Mouse (Mus musculus): ENCODE measurements around the gene Ankrd34a. TPM values are rescaled to one million over a fixed set of nuclear protein-coding genes. Genes with fewer than 3 reads are reported as not detected.
"Not testable (repeated sequence)": the region's sequence is repeated elsewhere in the genome, so short reads cannot be mapped to it uniquely, and the experiment has no call there.

The Ankrd34a gene
- total RNA-seq, 2 experiments from 2014 or later = 1.3 to 1.8 TPM

- intact Hi-C loops (cut with DNase I) = no loop called here
- DNase-seq = peak; percentile 93 to 95
These were observed 4.3 kb downstream of the Ankrd34a start, which contains the start of gene Lix1l for GRCm38 (mm10) chr3:96600639-96601250. Gene Lix1l (plus strand): TSS chr3:96601149.

- DNase-seq = peak; percentile 82 to 87
- intact Hi-C loops (cut with DNase I) = no loop called here
These were observed 4.9 kb downstream of the Ankrd34a start for GRCm38 (mm10) chr3:96601251-96601787.

- intact Hi-C loops (cut with DNase I) = loop anchor here (2.0 kb wide), 1 partner anchor 31 kb away; no protein-coding TSS in a partner anchor
These were observed 5.7 kb downstream of the Ankrd34a start for GRCm38 (mm10) chr3:96601941-96602703.

GRCm38 (mm10) chr3:96602704-96603084, 6.3 kb downstream of the Ankrd34a start:
- intact Hi-C loops (cut with DNase I) = loop anchor here (2.0 kb wide), 1 partner anchor 30 kb away; no protein-coding TSS in a partner anchor

More at GRCm38 (mm10) chr3:96601941-96602703, 5.7 kb downstream of the Ankrd34a start:
- peak; percentile 47 to 60 for DNase-seq

GRCm38 (mm10) chr3:96603311-96603710, 6.9 kb downstream of the Ankrd34a start:
- intact Hi-C loops (cut with DNase I) = loop anchor here (2.0 kb wide), 1 partner anchor 29 kb away; no protein-coding TSS in a partner anchor
- DNase-seq = no peak

More at GRCm38 (mm10) chr3:96602704-96603084, 6.3 kb downstream of the Ankrd34a start:
- no peak for DNase-seq

- intact Hi-C loops (cut with DNase I); DNase-seq: not testable (repeated sequence)
These were observed 9.6 kb downstream of the Ankrd34a start for GRCm38 (mm10) chr3:96606007-96606406.

GRCm38 (mm10) chr3:96606618-96607017, 10.2 kb downstream of the Ankrd34a start:
- intact Hi-C loops (cut with DNase I) = no loop called here
- DNase-seq = no peak

- intact Hi-C loops (cut with DNase I) = no loop called here
These were observed 21.5 kb downstream of the Ankrd34a start for GRCm38 (mm10) chr3:96617941-96618340.

GRCm38 (mm10) chr3:96623201-96623600, 26.8 kb downstream of the Ankrd34a start:
- no peak for DNase-seq
- intact Hi-C loops (cut with DNase I) = no loop called here

More at GRCm38 (mm10) chr3:96617941-96618340, 21.5 kb downstream of the Ankrd34a start:
- DNase-seq = no peak

- intact Hi-C loops (cut with DNase I) = no loop called here
- peak; percentile 92 to 97 for DNase-seq
These were observed 33.5 kb downstream of the Ankrd34a start, which contains the start of gene Rbm8a for GRCm38 (mm10) chr3:96629729-96630600. Gene Rbm8a (plus strand): TSS chr3:96629933.

- no peak for DNase-seq
- intact Hi-C loops (cut with DNase I) = loop anchor here (2.0 kb wide), 1 partner anchor 29 kb away; no protein-coding TSS in a partner anchor
These were observed 35.6 kb downstream of the Ankrd34a start for GRCm38 (mm10) chr3:96632058-96632457.

- intact Hi-C loops (cut with DNase I) = loop anchor here (2.0 kb wide), 1 partner anchor 53 kb away; no protein-coding TSS in a partner anchor
- no peak for DNase-seq
These were observed 37.6 kb downstream of the Ankrd34a start for GRCm38 (mm10) chr3:96634015-96634414.

- DNase-seq = peak; percentile 89 to 93
- intact Hi-C loops (cut with DNase I) = loop anchor here (2.0 to 5.0 kb wide), 2 partner anchors 54 to 57 kb away; no protein-coding TSS in a partner anchor
These were observed 38.8 kb downstream of the Ankrd34a start, which contains the start of the genes Pex11b and Gm42957 for GRCm38 (mm10) chr3:96634928-96635879. Gene Pex11b (plus strand): TSS chr3:96635376. Gene Gm42957 (plus strand): TSS chr3:96635474.

GRCm38 (mm10) chr3:96635906-96636305, 39.5 kb downstream of the Ankrd34a start:
- intact Hi-C loops (cut with DNase I) = loop anchor here (2.0 to 5.0 kb wide), 2 partner anchors 55 to 56 kb away; no protein-coding TSS in a partner anchor
- no peak for DNase-seq

GRCm38 (mm10) chr3:96636448-96636847, 40.0 kb downstream of the Ankrd34a start:
- no peak for DNase-seq
- intact Hi-C loops (cut with DNase I) = loop anchor here (5.0 kb wide), 1 partner anchor 56 kb away; no protein-coding TSS in a partner anchor

- DNase-seq = peak; percentile 60 to 77
- intact Hi-C loops (cut with DNase I) = loop anchor here (2.0 to 5.0 kb wide), 2 partner anchors 53 to 92 kb away; no protein-coding TSS in a partner anchor
These were observed 42.8 kb downstream of the Ankrd34a start for GRCm38 (mm10) chr3:96639219-96639618.

- intact Hi-C loops (cut with DNase I) = loop anchor here (5.0 kb wide), 1 partner anchor 62 kb away; the partner anchor contains the start of gene Nudt17
- peak; percentile 49 to 66 for DNase-seq
These were observed 48.7 kb downstream of the Ankrd34a start, which contains the start of gene Itga10 for GRCm38 (mm10) chr3:96645018-96645649. Gene Itga10 (plus strand): TSS chr3:96645584.

Data from heart, postnatal 14 days (tissue).